Mouse (Mus musculus): Measurements from ENCODE around the gene Arhgap23. TPM values are rescaled to one million over a fixed set of nuclear protein-coding genes. Genes with fewer than 3 reads are reported as not detected.
A peak's percentile ranks its signal among the peaks of the same experiment; 100 is the strongest.

Gene Arhgap23
- total and polyA plus RNA-seq, 3 experiments = 1.2 to 5.6 (median 4.2) TPM

- Histone ChIP-seq H3K4me3 (replicated peaks in 1 of 3; ENCODE audit: low read depth in 2 of 3, low read length in 2 of 3, poor library complexity in 1 of 3) (no peak overlapping the region), H3K27me3 (replicated peaks) (no peaks in the 10 kb centered on the region), H3K9ac (ENCODE audit: insufficient read depth, low read depth) (no peak overlapping the region), H3K4me1 (ENCODE audit: control insufficient read depth in 1 of 2, insufficient read depth in 2 of 2) (peaks cover 0 to 1% of the 10 kb centered on the region in 2 experiments; a peak in 2 of 4 replicates), H3K36me3 (replicated peaks in 1 of 2; ENCODE audit: control insufficient read depth in 1 of 2, insufficient read depth in 1 of 2, low read length in 1 of 2) (peaks cover 5 to 46% of the 10 kb centered on the region in 2 experiments), H3K9me3 (replicated peaks; ENCODE audit: low read length) (no peaks in the 10 kb centered on the region), H3K79me2 (replicated peaks; ENCODE audit: control insufficient read depth, extremely low read depth, insufficient read depth, poor library complexity, severe bottlenecking) (no peaks in the 10 kb centered on the region), H3K4me2 (ENCODE audit: insufficient read depth, low read depth, poor library complexity, severe bottlenecking) (no peak overlapping the region), H3K27ac (ENCODE audit: insufficient read depth, low read depth) (no peak overlapping the region)
- dilution Hi-C loops (cut with MboI; ENCODE audit: extremely low pct_ligation_motif_present, extremely low pct_unique_long_range_greater_than_20kb, low sequenced_read_pairs) = no loop called here
- peak; percentile 77 to 92 for TF ChIP-seq CTCF (conservative IDR thresholded peaks at IDR 0.05 in 1 of 2, IDR thresholded peaks at IDR 0.05 in 1 of 2; ENCODE audit: low read depth in 2 of 2, low read length in 2 of 2)
- peak; percentile 86 for TF ChIP-seq SMC3 (IDR thresholded peaks at IDR 0.05; ENCODE audit: low read depth, low read length)
- no peak for TF ChIP-seq SIN3A (IDR thresholded peaks at IDR 0.05; ENCODE audit: low read length)
- peak; percentile 76 for TF ChIP-seq RAD21 (IDR thresholded peaks at IDR 0.05; ENCODE audit: low read depth, low read length)
- no peak for TF ChIP-seq PAX5 (IDR thresholded peaks at IDR 0.05; ENCODE audit: low read length)
- no peak for TF ChIP-seq E2F4 (IDR thresholded peaks at IDR 0.05; ENCODE audit: insufficient replicate concordance, low read depth, low read length)
- peak; percentile 88 for DNase-seq (ENCODE audit: extremely low read depth)
- in situ Hi-C loops (cut with MboI; ENCODE audit: low pct_ligation_motif_present, low pct_unique_long_range_greater_than_20kb, low sequenced_read_pairs) = no loop called here
These were observed 61.2 kb downstream of the Arhgap23 start for GRCm38 (mm10) chr11:97476334-97477095.

DNA sequence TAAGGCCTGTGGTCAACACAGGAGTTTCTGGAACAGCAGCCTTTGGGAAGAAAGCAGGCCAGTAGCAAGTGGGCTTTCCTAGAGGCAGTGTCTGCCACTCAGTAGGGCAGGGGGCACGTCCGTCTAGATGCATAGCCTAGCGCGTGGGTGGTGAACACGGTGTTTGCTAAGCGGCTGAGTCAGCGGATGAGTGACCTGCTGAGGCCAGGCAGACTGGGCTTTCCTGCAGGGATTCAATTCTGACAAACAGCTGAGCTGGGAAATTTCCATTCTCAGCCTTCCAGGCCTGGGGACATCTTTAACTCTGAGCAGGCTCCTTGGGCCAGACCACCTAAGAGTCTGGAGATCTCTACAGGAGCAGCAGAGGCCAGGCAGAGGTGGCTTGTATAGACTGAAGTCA lies 62.1 kb downstream of the Arhgap23 start:
- H3K27ac ChIP-seq (ENCODE audit: insufficient read depth, low read depth) = no peak overlapping the region
- no peak for DNase-seq (ENCODE audit: extremely low read depth)
- H3K79me2 ChIP-seq (replicated peaks; ENCODE audit: control insufficient read depth, extremely low read depth, insufficient read depth, poor library complexity, severe bottlenecking) = no peaks in the 10 kb centered on the region
- no peak overlapping the region for H3K4me3 ChIP-seq (replicated peaks in 1 of 3; ENCODE audit: low read depth in 2 of 3, low read length in 2 of 3, poor library complexity in 1 of 3)
- no peaks in the 10 kb centered on the region for H3K9me3 ChIP-seq (replicated peaks; ENCODE audit: low read length)
- peaks cover 0 to 10% of the 10 kb centered on the region in 2 experiments; a peak in 2 of 4 replicates for H3K4me1 ChIP-seq (ENCODE audit: control insufficient read depth in 1 of 2, insufficient read depth in 2 of 2)
- no peaks in the 10 kb centered on the region for H3K27me3 ChIP-seq (replicated peaks)
- no peak for TF ChIP-seq JUN (IDR thresholded peaks at IDR 0.05; ENCODE audit: insufficient read depth, low read depth, low read length)
- no peak for TF ChIP-seq MAZ (IDR thresholded peaks at IDR 0.05; ENCODE audit: low read depth, low read length)
- no peak for TF ChIP-seq GABPA (IDR thresholded peaks at IDR 0.05; ENCODE audit: insufficient replicate concordance, low read depth, low read length)
- TF ChIP-seq NELFE (IDR thresholded peaks at IDR 0.05; ENCODE audit: low read depth, low read length) = no peak
- no peak for TF ChIP-seq CHD2 (IDR thresholded peaks at IDR 0.05; ENCODE audit: low read length)
- no peak for TF ChIP-seq ZC3H11A (IDR thresholded peaks at IDR 0.05; ENCODE audit: low read depth, low read length)
- TF ChIP-seq ELF1 (IDR thresholded peaks at IDR 0.05; ENCODE audit: low read depth, low read length) = no peak
- no peak for TF ChIP-seq POLR2AphosphoS2 (IDR thresholded peaks at IDR 0.05; ENCODE audit: low read depth, low read length)
- H3K4me2 ChIP-seq (ENCODE audit: insufficient read depth, low read depth, poor library complexity, severe bottlenecking) = no peak overlapping the region
- H3K36me3 ChIP-seq (replicated peaks in 1 of 2; ENCODE audit: control insufficient read depth in 1 of 2, insufficient read depth in 1 of 2, low read length in 1 of 2) = peaks cover 5 to 46% of the 10 kb centered on the region in 2 experiments
- in situ Hi-C loops (cut with MboI; ENCODE audit: low pct_ligation_motif_present, low pct_unique_long_range_greater_than_20kb, low sequenced_read_pairs) (no loop called here), dilution Hi-C loops (cut with MboI; ENCODE audit: extremely low pct_ligation_motif_present, extremely low pct_unique_long_range_greater_than_20kb, low sequenced_read_pairs) (no loop called here)
- H3K9ac ChIP-seq (ENCODE audit: insufficient read depth, low read depth) = no peak overlapping the region
